In genomic region chr2:52589514-52589913, GRCm38 (mm10) we compare ENCODE assay signal across 12 mouse cellular contexts.
DNase-seq lines count a peak whose midpoint lies in the region; ATAC-seq and TF ChIP-seq lines count a peak whose summit lies in the region.
"Had no signal": no experiment of that assay in that cellular context is flagged by ENCODE, and none has a peak within 500 bp of the region (broad histone marks: within the 10 kb centered on the region; RNA-seq: fewer than 3 reads in every experiment).

No protein-coding gene starts in this region.

- peak; percentile 40 for TF ChIP-seq CTCF in heart, postnatal 0 days (IDR thresholded peaks at IDR 0.05; ENCODE audit: low read depth)

- no peak overlapping the region for H3K4me3 ChIP-seq in heart, postnatal 0 days (ENCODE audit: low read depth, low read length)
- no peak overlapping the region for H3K4me3 ChIP-seq in ES-E14 (ENCODE audit: insufficient read depth in 1 of 2, low read depth in 1 of 2, low read length in 2 of 2, poor library complexity in 1 of 2, severe bottlenecking in 1 of 2)
- no peak overlapping the region for H3K4me3 ChIP-seq in liver, embryonic 11.5 days (ENCODE audit: low read depth, low read length)
- H3K4me3 ChIP-seq: embryonic facial prominence, embryonic 15.5 days had no signal

- in situ Hi-C loops in ES-E14 (cut with MboI; ENCODE audit: low sequenced_read_pairs in 2 of 2, unreplicated experiment in 2 of 2) = loop anchor here in 1 of 2 experiments (25.0 kb wide), 2 partner anchors 327 to 427 kb away; no protein-coding TSS in a partner anchor

- ATAC-seq in heart, postnatal 0 days (ENCODE audit: insufficient read depth, low read depth) = no peak
- peak; percentile 66 for ATAC-seq in liver, embryonic 11.5 days (replicated peaks; ENCODE audit: low FRiP score)

- no peaks in the 10 kb centered on the region for H3K36me3 ChIP-seq in heart, postnatal 0 days (replicated peaks; ENCODE audit: control insufficient read depth, insufficient read depth, low read length)
- H3K36me3 ChIP-seq in ES-E14 (ENCODE audit: control insufficient read depth, insufficient read depth, low read length, poor library complexity, severe bottlenecking) = no peaks in the 10 kb centered on the region
- H3K36me3 ChIP-seq in liver, embryonic 11.5 days (ENCODE audit: control insufficient read depth, insufficient read depth, low read length) = no peaks in the 10 kb centered on the region
- H3K36me3 ChIP-seq: embryonic facial prominence, embryonic 15.5 days had no signal

- no peaks in the 10 kb centered on the region for H3K9me3 ChIP-seq in heart, postnatal 0 days (replicated peaks; ENCODE audit: control insufficient read depth, low read length)
- H3K9me3 ChIP-seq in ES-E14 (ENCODE audit: control insufficient read depth, insufficient read depth, low read depth, low read length) = no peaks in the 10 kb centered on the region
- no peaks in the 10 kb centered on the region for H3K9me3 ChIP-seq in liver, embryonic 11.5 days (ENCODE audit: control insufficient read depth, low read length)
- H3K9me3 ChIP-seq: embryonic facial prominence, embryonic 15.5 days had no signal

- TF ChIP-seq EP300 in heart, postnatal 0 days (IDR thresholded peaks at IDR 0.05; ENCODE audit: low read depth) = no peak

- no peaks in the 10 kb centered on the region; the same call in 1 of the 2 replicates for H3K4me1 ChIP-seq in heart, postnatal 0 days (ENCODE audit: control insufficient read depth, insufficient read depth)
- no peaks in the 10 kb centered on the region; a peak in 1 of 4 replicates for H3K4me1 ChIP-seq in ES-E14 (ENCODE audit: control insufficient read depth in 2 of 2, insufficient read depth in 2 of 2, low read length in 2 of 2, poor library complexity in 1 of 2)
- peaks cover 18% of the 10 kb centered on the region for H3K4me1 ChIP-seq in liver, embryonic 11.5 days (replicated peaks; ENCODE audit: control insufficient read depth, insufficient read depth, low read length)

- H3K27ac ChIP-seq in heart, postnatal 0 days (ENCODE audit: low read depth) = no peak overlapping the region
- no peak overlapping the region for H3K27ac ChIP-seq in ES-E14 (ENCODE audit: insufficient read depth, low read depth, low read length, poor library complexity, severe bottlenecking)
- H3K27ac ChIP-seq in liver, embryonic 11.5 days (ENCODE audit: low read depth, low read length) = no peak overlapping the region
- H3K27ac ChIP-seq: embryonic facial prominence, embryonic 15.5 days had no signal

- H3K9ac ChIP-seq in heart, postnatal 0 days (replicated peaks; ENCODE audit: low read depth, low read length) = no peak overlapping the region
- H3K9ac ChIP-seq in ES-E14 (ENCODE audit: insufficient read depth, low read depth, low read length, poor library complexity, severe bottlenecking) = no peak overlapping the region
- no peak overlapping the region for H3K9ac ChIP-seq in liver, embryonic 11.5 days (ENCODE audit: low read depth, low read length)
- H3K9ac ChIP-seq: embryonic facial prominence, embryonic 15.5 days had no signal

- WGBS in heart, postnatal 0 days = 91% methylated on average over 4 of the region's 4 CpGs
- WGBS in liver, embryonic 11.5 days = 67% methylated on average over 4 of the region's 4 CpGs

- no peaks in the 10 kb centered on the region for H3K27me3 ChIP-seq in heart, postnatal 0 days (ENCODE audit: control insufficient read depth, insufficient read depth, low read length)
- H3K27me3 ChIP-seq in liver, embryonic 11.5 days (replicated peaks; ENCODE audit: control insufficient read depth, insufficient read depth, low read length) = no peaks in the 10 kb centered on the region
- H3K27me3 ChIP-seq: embryonic facial prominence, embryonic 15.5 days; megakaryocyte, embryonic 14.5 days had no signal

- no peak overlapping the region for H3K4me2 ChIP-seq in heart, postnatal 0 days (ENCODE audit: low read depth, low read length)
- H3K4me2 ChIP-seq in liver, embryonic 11.5 days = no peak overlapping the region
- H3K4me2 ChIP-seq: embryonic facial prominence, embryonic 15.5 days had no signal

- DNase-seq in heart, postnatal 0 days (ENCODE audit: low spot score) = no peak
- DNase-seq in heart, postnatal 14 days = no peak
- peak; percentile 32 for DNase-seq in A20 (ENCODE audit: low read depth, low spot score)
- DNase-seq in ES-E14 (ENCODE audit: low read depth, low spot score) = no peak
- no peak for DNase-seq in liver, embryonic 11.5 days (ENCODE audit: low spot score)
- no peak for DNase-seq in frontal cortex, postnatal 14 days (ENCODE audit: low spot score in 2 of 2)
- no peak for DNase-seq in left cerebral cortex, postnatal 4 days
- DNase-seq: adrenal gland, postnatal 36 days; heart, postnatal 36 days; kidney, postnatal 10 days had no signal

- intact Hi-C loops in heart, postnatal 14 days (cut with DNase I) = loop anchor here (5.0 kb wide), 1 partner anchor 92 kb away; no protein-coding TSS in a partner anchor
- intact Hi-C loops in left cerebral cortex, postnatal 4 days (cut with DNase I) = no loop called here

TF ChIP-seq in ES-E14, 5 proteins besides CTCF, POLR2A, EP300 and RAD21:
- no peak for TF ChIP-seq ZNF384 (IDR thresholded peaks at IDR 0.05; ENCODE audit: low read depth, low read length)
- TF ChIP-seq HCFC1 (IDR thresholded peaks at IDR 0.05; ENCODE audit: borderline replicate concordance, insufficient read depth, low read length) = no peak
- TF ChIP-seq CHD2 (IDR thresholded peaks at IDR 0.05; ENCODE audit: low read depth, low read length) = no peak
- peak; percentile 24; the same call in 1 of the 2 replicates for TF ChIP-seq ZC3H11A (IDR thresholded peaks at IDR 0.05; ENCODE audit: borderline replicate concordance, low read depth, low read length)
TF ChIP-seq in ES-E14: peak in this region for 1.
